Mouse (Mus musculus): ENCODE results near the gene Galns.

Gene Galns

DNA sequence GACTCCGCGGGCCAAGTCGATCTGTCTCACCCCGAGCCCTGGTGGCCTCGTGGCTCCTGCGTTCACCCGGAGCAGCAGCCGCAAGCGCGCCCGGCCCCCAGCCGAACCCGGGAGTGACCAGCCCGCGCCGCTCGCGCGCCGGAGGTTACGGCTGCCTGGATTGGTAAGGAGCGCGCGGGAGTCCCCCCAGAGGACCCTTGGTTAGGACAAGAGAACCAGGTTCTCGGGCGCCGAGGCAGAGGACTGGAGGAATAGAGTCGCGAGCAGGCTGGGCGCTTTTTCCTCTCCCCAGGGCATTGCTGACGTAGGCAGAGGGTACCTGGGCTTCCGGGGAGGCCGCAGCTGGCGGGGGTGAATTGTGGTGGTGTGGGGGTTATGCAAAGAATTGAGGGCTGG lies 43.2 kb downstream of the Galns start:
- no peak for DNase-seq (ENCODE audit: low spot score in 2 of 2)

- DNase-seq (ENCODE audit: low spot score in 2 of 2): peak; percentile 97
Measured at GRCm38 (mm10) chr8:122567361-122568108, 43.7 kb downstream of the Galns start, which contains the start of gene Cdt1. Cdt1 (plus strand) TSS chr8:122568015.

- DNase-seq (ENCODE audit: low spot score in 2 of 2): peak in 1 of 2 experiments; percentile 43
Measured at GRCm38 (mm10) chr8:122566766-122567165, 44.5 kb downstream of the Galns start.

GRCm38 (mm10) chr8:122564363-122565352 lies 46.6 kb downstream of the Galns start:
- no peak for DNase-seq (ENCODE audit: low spot score in 2 of 2)

GRCm38 (mm10) chr8:122561199-122561598 lies 50.1 kb downstream of the Galns start:
- DNase-seq (ENCODE audit: low spot score in 2 of 2): peak in 1 of 2 experiments; percentile 52

DNA sequence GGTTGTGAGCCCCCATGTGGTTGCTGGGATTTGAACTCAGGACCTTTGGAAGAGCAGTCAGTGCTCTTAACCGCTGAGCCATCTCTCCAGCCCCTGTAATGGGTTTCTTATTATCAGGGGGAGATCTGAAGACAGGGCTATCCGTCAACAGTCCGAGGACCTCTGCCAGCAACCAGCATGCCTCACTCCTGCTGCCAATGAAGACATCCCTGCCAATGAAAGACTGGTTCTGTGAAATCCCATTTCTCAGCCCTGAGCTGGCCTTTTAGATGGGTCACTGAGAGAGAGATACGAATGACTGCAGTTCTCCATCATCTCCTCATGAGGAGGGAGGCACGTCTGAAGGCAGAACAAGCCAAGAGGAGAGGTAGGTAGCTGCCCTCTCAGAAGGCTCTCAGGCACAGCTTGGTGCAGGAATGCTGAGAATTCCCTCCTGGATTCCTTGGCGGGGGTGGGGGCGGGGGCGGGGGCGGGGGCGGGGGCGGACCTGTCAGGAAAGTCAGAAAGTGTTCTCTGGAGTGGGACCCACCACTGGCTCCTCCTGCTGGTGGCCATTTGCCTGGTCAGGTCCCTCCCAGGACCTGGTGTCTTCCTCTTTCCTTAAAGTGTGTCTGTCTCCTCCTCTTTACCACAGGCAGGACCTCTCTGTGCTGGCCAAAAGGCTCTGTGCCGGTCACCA lies 52.5 kb downstream of the Galns start:
- DNase-seq (ENCODE audit: low spot score in 2 of 2): no peak

- DNase-seq (ENCODE audit: low spot score in 2 of 2): no peak
Measured at GRCm38 (mm10) chr8:122557248-122558038, 53.8 kb downstream of the Galns start.

DNA sequence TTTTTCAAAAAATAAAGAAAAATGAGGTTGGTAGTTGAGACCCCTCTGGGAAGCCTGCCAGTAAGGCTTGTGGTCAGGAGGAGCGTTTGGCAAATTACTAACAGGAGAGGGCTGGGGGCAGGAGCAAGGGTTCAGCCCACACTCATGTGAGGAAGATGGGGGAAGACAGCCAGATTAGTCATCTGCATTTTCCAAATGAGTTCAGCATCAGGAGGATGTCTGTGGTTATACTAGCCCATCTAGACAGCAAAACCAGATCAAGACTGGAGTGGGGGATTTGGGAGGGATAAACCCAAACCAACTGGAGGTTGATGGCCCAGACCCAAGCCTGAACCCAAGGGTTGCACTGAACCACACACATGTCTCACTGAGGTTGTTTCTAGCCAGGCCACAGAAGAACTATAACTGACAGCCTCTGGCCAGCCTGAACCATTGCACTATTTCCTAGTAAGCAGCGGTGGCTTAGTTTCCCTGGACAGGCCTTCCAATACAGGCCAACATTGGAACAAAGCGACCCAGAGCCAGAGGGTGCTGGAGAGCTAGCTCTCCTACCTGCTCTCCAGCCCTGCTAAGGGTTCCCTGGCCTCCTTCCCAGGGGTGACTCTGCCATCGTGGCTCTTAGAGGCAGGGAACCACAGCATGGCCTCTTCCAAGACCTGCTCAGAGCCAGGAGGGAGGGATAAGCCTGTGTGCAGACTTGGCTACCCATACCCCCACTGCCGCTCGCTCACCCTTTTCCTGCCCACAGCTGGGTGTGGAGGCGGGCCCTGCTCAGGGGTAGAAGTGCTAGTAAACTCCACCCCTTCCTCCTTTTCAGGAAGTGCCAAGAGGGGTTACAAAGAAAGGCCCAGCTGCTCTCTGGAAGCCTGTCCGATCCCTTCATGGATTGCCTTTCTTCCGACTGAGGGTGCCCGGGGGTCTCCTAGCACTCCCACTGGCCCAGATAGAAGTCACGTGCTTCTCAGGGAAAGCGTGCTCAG lies 54.9 kb downstream of the Galns start:
- peak in 1 of 2 experiments; percentile 55 for DNase-seq (ENCODE audit: low spot score in 2 of 2)

GRCm38 (mm10) chr8:122554786-122555185 lies 56.5 kb downstream of the Galns start:
- peak; percentile 89 to 90 for DNase-seq (ENCODE audit: low spot score in 2 of 2)

DNA sequence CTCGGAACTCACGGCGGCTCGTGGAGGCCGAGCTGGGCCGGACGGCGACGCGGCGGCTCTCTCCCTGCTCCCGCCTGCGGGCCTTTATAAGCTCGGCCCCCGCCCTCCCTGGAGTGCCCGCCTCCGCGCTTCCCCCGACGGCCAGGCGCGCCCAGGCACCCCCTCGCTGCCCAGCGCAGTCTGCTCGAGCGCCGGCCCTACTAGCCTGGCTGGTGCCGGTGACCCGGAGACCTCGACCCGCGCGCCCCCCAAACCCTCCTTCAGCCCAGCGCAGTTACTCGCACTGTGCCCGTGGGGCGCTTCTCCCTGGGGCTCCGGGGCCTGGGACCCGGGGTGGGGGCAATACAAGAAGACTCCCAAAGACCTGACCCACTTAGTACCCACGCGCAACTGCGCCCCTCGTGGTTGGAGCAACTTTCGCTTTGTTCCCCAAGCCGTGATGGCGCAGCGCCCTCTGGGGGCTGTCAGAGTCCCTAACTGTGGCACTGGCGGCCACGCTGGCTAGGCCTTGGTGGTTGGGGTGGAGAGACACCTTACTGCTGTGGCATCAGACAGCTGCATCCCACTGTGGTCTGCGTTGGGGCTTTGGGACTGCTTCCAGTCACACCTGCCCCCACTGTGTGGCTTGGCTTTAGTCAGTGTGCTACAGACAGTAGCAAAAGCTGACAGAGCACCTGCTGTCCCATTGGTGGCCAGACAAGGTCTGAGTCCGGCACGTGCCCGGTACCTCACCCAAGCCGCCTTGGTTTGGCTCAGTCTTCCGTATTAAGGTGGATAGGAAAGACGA lies 59.8 kb downstream of the Galns start, which contains the start of gene Piezo1:
Gene Piezo1, minus strand, starts transcription at position 65 of the 787 bp plus-strand sequence.
- DNase-seq (ENCODE audit: low spot score in 2 of 2): peak; percentile 79 to 87

GRCm38 (mm10) chr8:122550995-122551264 lies 60.3 kb downstream of the Galns start:
- no peak for DNase-seq (ENCODE audit: low spot score in 2 of 2)

DNA sequence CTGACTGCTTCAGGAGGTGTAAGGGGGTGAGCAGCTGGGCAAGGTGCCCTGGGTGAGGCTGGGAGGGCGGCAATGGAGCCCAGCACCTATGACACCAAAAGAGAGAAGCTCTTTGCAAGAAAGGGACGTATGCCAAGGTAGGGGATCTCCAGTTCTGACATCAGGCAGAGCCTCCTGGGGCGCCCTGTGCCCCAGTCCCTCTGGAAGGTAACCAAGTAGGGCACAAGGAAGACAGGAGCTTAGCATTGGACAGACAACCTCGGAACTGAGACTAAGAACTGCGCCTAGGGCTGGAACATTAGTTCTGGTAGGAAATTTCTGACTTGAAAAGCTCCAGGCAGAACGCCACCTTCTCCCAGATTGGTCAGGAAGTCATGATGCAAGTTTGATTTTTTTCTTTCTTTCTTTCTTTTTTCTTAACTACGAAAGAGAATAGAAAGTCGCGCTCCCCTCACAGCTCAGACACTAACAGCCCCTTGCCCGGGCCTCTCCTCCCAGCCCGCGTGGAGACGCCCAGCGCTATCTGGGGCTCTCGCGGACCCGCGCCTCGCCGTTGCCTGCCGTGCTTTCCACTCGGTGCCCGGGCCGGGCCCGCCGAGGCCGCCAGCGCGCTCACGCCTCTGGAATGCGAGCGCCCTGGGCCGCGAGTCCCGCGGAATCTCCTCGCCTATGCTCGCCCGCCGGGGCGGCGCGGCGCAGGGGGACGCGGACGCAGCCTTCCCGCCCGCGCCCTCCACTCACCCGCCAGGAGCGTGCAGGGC lies 60.8 kb downstream of the Galns start:
- DNase-seq (ENCODE audit: low spot score in 2 of 2): peak in 1 of 2 experiments; percentile 42

DNA sequence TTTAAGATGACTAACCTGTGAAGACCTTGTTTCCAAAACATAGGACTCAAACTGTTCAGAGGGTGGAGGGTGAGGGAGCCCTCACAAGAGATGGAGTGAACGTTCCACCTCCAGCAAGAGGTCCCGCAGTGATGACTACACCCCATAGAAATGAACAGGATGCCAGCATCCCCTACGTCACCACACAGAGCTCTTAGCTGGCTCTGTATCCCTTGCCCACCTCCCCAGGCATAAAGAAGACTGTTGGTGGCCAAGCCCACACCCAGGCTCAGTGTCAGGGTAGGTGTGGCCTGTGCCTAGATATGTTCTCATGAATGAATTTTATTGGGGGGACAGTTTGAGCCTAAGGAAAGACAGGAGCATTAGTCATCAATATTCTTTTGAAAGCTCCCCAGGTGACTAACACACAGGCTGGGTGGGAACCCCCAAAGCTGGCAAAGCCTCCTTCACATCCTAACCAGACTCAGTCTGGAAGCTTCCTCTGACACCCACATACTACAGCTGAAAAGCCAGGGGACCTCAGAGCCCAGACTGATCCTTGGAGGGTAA lies 62.3 kb downstream of the Galns start:
- DNase-seq (ENCODE audit: low spot score in 2 of 2): no peak

GRCm38 (mm10) chr8:122548331-122548730 lies 62.9 kb downstream of the Galns start:
- no peak for DNase-seq (ENCODE audit: low spot score in 2 of 2)

DNA sequence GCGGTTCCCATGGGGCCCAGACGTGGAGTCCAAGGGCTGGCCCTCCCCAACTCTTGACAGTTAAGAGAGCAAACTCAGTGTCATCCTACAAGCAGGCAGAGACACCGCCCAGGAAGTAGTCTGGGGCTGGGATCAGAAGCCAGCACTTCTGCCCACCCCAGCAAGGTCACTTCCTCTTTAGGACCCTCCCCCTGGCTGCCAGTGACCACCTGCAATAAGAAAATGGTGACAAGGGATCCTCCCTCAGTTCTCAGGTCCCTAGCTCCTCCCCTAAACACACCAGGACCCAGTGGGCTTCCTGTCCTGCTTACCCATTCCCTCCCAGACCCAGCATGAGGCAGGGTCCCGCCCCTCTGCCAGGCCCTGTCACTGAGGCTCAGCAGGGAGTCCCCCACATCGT lies 63.4 kb downstream of the Galns start:
- DNase-seq (ENCODE audit: low spot score in 2 of 2): peak in 1 of 2 experiments; percentile 52

DNA sequence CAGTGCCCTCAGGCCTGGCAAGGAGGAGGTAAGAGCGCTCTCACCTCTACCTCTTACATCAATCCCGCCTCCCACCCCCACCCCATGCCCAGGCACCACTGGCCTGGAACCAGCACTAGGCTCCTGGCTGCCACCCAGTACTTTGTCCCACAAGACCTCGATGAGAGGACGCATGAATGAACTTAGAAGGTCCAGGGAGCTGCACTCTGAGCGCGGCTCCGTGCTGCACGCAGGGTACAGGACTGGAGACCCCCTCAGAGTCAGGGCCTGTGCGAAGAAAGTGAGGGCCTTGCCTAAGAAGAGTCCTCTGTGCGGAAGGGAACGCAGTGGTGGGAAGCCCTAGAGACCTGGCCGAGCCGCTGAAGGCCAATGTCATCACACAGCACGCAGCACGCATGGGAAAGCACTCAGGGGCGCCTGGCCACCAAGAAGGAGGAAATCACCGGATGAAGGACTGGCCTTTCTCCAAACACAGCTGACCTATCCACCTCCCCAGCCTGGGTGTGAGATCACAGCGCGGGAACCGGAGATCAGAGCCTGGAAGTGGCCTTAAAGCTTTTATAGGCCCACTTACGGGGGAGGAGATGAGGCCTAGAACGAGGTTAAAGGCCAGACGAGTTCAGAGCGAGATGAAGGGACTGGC lies 64.3 kb downstream of the Galns start:
- DNase-seq (ENCODE audit: low spot score in 2 of 2): no peak

DNA sequence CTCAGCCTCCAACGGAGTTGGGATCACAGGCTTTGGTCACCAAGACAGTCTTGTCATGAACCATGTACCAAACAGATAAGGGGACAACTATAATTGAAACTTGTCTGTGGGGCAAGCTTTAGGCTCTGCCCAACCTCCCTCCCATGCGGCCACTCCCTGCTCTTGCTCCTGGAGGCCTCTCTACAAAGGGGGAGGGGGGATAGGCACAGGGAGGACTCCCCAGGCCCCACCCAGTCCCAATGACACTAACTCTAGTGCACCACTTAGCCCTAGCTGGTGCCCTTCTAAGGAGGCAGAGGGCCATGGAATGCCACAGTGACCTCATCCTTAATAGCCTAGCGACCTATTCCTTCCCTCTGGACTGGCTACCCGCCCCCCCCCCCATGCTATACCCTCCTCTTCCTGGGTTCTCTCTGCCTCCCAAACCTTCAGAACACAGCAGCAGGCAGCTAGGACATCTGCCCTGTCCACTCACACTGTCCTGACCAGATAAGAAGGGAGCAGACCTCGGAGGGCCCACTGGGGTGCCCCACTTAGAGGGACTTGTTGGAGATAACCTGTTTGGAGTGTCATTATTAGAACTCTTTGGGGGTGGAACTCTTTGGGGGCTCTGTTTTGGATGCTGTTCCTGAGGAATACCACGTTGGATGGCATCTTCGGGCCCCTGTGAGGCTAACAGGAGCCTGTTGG lies 65.1 kb downstream of the Galns start:
- DNase-seq (ENCODE audit: low spot score in 2 of 2): no peak

Measured in right cerebral cortex, postnatal 10 days (tissue).